Mouse (Mus musculus): ENCODE measurements around the gene Jade1. TPM values are rescaled to one million over a fixed set of nuclear protein-coding genes. Genes with fewer than 3 reads are reported as not detected.

The Jade1 gene
- polyA plus RNA-seq, 1 experiment from 2014 or later: 12.4 TPM

DNA sequence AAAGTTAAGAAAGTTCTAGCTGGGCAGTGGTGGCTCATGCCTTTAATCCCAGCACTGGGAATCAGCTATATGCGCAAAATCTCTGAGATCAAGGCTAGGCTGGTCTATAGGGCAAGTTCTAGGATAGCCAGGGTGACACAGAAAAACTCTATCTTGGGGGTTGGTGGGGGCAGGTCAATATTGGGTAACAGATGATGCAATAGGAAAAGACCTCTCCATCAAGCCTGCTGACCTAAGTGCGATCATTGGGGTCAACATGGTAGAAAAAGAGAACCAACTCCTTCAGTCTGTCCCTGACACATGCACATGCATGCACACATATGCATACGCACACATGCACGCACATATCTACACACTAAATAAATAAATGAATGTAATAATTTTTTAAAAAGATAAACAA is 32.1 kb upstream of the Jade1 start:
- H3K9ac ChIP-seq: no peak overlapping the region
- no peaks in the 10 kb centered on the region for H3K27me3 ChIP-seq (replicated peaks)
- no peaks in the 10 kb centered on the region for H3K9me3 ChIP-seq
- no peak for ATAC-seq (ENCODE audit: extremely low read depth, insufficient number of reproducible peaks, low FRiP score, low TSS enrichment)
- no peak overlapping the region for H3K4me3 ChIP-seq
- no peak overlapping the region for H3K27ac ChIP-seq (replicated peaks)
- no peaks in the 10 kb centered on the region for H3K36me3 ChIP-seq
- 91% methylated on average over 4 of the region's 4 CpGs for WGBS
- no peak overlapping the region for H3K4me2 ChIP-seq
- peaks cover 15% of the 10 kb centered on the region for H3K4me1 ChIP-seq

DNA sequence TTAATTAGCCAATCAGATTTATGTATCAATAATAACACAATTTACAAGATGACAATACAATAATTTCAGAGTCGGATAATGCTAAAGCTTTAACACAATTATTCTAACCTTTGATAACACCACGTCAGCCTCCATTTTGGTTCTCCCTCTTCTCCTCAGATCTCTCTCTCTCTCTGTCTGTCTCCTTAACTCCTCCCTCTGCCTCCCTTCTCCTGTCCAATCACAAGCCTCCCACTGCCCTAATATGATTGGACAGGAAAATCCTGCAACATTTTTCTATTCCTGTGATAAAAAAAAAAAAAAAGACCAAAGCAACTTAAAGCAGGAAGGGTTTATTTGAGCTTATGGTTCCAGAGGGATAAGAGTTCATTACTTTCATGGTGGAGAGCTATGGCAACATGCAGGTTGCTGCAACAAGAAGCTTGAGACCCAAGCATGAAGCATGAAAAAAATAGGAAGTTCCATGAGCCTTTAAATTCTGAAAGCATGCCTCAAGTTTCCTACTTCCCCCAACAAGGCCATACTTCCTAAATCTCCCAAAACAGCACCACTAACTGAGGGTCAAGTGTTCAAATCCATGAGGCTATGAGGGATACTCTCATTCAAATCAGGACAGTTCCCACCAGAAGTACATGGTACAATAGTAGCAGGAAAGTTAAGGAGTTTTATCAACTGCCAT is 27.1 kb upstream of the Jade1 start:
- Histone ChIP-seq H3K4me2 (no peak overlapping the region), H3K9ac (no peak overlapping the region), H3K9me3 (no peaks in the 10 kb centered on the region), H3K4me3 (no peak overlapping the region), H3K4me1 (peaks cover 6% of the 10 kb centered on the region), H3K36me3 (no peaks in the 10 kb centered on the region), H3K27ac (replicated peaks) (no peak overlapping the region), H3K27me3 (replicated peaks) (no peaks in the 10 kb centered on the region)
- ATAC-seq (ENCODE audit: extremely low read depth, insufficient number of reproducible peaks, low FRiP score, low TSS enrichment): no peak
- WGBS: 88% methylated on average over 2 of the region's 2 CpGs

DNA sequence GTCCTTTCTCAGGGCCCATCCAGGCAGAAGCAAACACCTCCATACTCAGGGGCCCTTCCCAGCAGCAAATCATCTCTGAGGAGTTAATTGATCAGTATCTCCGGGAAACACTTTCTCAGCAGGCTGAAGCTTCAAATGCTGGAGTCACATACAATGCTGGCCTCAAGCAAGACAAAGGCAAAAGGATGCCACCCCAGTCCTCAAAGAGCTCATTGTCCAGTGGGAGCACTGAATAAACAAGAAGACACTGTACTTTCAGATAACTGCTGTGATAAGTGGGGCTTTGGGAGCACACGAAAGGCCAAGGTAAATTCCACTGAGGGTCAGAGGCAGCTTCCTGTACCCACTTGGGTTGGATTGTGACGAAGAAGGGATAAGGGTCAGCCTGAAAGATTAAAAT is 25.4 kb upstream of the Jade1 start:
- 60% methylated on average over 3 of the region's 3 CpGs for WGBS
- H3K9ac ChIP-seq: no peak overlapping the region
- no peak for ATAC-seq (ENCODE audit: extremely low read depth, insufficient number of reproducible peaks, low FRiP score, low TSS enrichment)
- H3K4me3 ChIP-seq: no peak overlapping the region
- no peaks in the 10 kb centered on the region for H3K36me3 ChIP-seq
- H3K27me3 ChIP-seq (replicated peaks): no peaks in the 10 kb centered on the region
- H3K27ac ChIP-seq (replicated peaks): no peak overlapping the region
- H3K4me1 ChIP-seq: peaks cover 11% of the 10 kb centered on the region
- H3K9me3 ChIP-seq: no peaks in the 10 kb centered on the region
- no peak overlapping the region for H3K4me2 ChIP-seq

DNA sequence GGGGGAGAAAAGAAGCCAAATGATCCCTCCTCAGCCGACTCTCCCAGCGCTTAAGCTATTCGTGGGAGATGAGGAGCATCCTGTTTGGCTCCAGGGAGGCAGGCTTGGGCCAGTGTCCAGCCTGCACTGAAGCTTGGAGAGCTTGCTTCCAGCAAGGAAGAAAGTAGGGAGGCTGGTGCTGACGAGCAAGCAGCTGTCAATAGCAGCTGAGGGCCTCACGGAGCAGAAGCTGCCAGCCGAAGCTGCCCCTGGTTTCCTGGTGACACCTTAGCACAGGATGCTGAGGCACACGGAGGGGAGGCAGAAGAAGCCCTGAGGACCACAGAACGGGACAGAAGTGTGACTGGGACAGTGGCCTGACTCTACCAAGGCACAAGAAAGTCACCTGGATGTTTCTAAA is 24.0 kb upstream of the Jade1 start:
- Histone ChIP-seq H3K4me2 (no peak overlapping the region), H3K27ac (replicated peaks) (no peak overlapping the region), H3K27me3 (replicated peaks) (no peaks in the 10 kb centered on the region), H3K4me1 (peaks cover 11% of the 10 kb centered on the region), H3K9ac (no peak overlapping the region), H3K36me3 (no peaks in the 10 kb centered on the region), H3K4me3 (no peak overlapping the region), H3K9me3 (no peaks in the 10 kb centered on the region)
- WGBS: 16% methylated on average over 8 of the region's 8 CpGs
- no peak for ATAC-seq (ENCODE audit: extremely low read depth, insufficient number of reproducible peaks, low FRiP score, low TSS enrichment)

DNA sequence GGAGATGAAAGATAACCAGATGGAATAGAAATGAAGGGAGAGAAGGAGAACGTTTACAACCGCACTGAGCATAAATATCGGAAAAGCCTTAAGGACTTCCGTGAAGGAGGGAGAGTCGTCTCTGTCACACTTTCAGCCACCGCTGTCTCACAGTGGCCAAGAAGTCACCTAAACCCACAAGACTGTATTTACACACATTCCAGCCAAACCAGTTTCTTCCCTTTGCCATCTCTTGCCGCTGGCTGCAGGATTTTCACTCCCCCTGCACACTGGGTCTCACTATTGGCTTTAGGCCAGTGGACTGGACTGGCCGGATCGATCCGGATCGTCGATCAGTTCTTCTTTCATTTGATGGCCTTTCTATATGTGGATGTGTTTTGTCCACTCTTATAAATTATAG is 23.4 kb upstream of the Jade1 start:
- Histone ChIP-seq H3K9ac (no peak overlapping the region), H3K4me1 (peaks cover 13% of the 10 kb centered on the region), H3K4me3 (no peak overlapping the region), H3K4me2 (no peak overlapping the region), H3K27me3 (replicated peaks) (no peaks in the 10 kb centered on the region), H3K27ac (replicated peaks) (no peak overlapping the region), H3K9me3 (no peaks in the 10 kb centered on the region), H3K36me3 (no peaks in the 10 kb centered on the region)
- WGBS: 89% methylated on average over 12 of the region's 12 CpGs
- ATAC-seq (ENCODE audit: extremely low read depth, insufficient number of reproducible peaks, low FRiP score, low TSS enrichment): no peak

DNA sequence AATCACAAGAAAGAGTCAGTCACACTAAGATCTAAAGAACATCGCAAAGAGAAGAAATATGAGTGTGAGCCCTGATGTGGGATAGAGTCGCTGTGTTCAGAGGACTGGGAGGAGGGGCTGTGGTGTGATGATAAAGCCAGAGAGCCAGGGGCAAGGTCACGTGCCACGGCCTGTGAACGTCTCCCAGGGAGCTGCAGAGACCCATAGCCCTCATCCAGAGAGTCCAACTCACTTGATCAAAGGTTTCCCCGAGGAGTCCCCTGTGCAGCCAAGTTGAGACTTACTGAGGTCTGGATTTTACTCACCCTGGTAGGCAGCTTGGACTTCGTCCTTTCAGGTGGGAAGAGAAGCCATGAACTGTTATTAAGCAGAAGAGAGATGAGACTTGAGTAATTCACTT is 21.9 kb upstream of the Jade1 start:
- 33% methylated on average over 7 of the region's 7 CpGs for WGBS
- no peak overlapping the region for H3K27ac ChIP-seq (replicated peaks)
- no peaks in the 10 kb centered on the region for H3K27me3 ChIP-seq (replicated peaks)
- no peak overlapping the region for H3K4me2 ChIP-seq
- no peaks in the 10 kb centered on the region for H3K9me3 ChIP-seq
- no peak for ATAC-seq (ENCODE audit: extremely low read depth, insufficient number of reproducible peaks, low FRiP score, low TSS enrichment)
- H3K9ac ChIP-seq: no peak overlapping the region
- H3K4me1 ChIP-seq: peaks cover 18% of the 10 kb centered on the region
- no peak overlapping the region for H3K4me3 ChIP-seq
- no peaks in the 10 kb centered on the region for H3K36me3 ChIP-seq

DNA sequence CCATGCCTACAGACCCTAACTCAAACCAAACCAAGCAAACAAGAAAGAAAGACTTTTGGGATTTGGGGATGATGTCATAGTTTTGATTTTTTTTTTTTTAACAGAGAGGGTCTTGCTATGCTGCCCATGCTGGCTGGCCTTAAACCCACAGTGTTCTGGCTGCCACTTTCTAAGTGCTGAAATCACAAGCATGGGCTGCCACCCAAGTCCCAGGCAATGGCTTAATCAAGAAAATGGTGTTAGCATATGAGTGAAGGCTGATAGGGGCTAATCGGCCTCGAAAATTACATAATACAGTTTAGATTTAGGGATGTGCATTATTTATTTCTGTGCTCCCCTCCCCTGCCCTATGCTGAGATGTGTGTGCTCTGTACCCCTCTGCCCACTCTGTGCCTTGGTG is 17.6 kb upstream of the Jade1 start:
- H3K4me2 ChIP-seq: no peak overlapping the region
- H3K9me3 ChIP-seq: no peaks in the 10 kb centered on the region
- no peak overlapping the region for H3K27ac ChIP-seq (replicated peaks)
- no peak overlapping the region for H3K9ac ChIP-seq
- peaks cover 12% of the 10 kb centered on the region for H3K4me1 ChIP-seq
- no peaks in the 10 kb centered on the region for H3K27me3 ChIP-seq (replicated peaks)
- 67% methylated on average over 2 of the region's 2 CpGs for WGBS
- no peaks in the 10 kb centered on the region for H3K36me3 ChIP-seq
- no peak for ATAC-seq (ENCODE audit: extremely low read depth, insufficient number of reproducible peaks, low FRiP score, low TSS enrichment)
- no peak overlapping the region for H3K4me3 ChIP-seq

DNA sequence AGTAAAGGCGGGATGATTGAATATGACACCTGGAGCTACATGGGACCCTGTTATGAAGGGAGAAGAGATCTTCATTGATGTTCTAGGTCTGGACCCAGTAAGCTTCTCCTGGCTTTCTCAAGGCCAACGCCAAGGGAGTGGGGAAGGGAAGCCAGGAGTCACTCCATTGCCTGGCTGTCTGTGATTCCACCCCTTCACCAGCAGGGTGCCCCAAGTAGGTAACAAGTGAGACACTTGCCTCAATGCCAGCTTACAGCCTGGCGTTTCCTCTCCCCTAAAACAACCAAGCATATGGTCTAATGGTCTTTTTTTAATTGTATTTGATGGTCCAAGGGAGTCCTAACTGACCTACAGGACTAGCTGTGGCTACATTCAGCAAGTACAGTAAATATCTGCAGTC is 14.2 kb upstream of the Jade1 start:
- Histone ChIP-seq H3K4me1 (peaks cover 25% of the 10 kb centered on the region), H3K4me3 (no peak overlapping the region), H3K36me3 (no peaks in the 10 kb centered on the region), H3K9me3 (no peaks in the 10 kb centered on the region), H3K27me3 (replicated peaks) (no peaks in the 10 kb centered on the region), H3K27ac (replicated peaks) (no peak overlapping the region), H3K9ac (no peak overlapping the region), H3K4me2 (no peak overlapping the region)
- ATAC-seq (ENCODE audit: extremely low read depth, insufficient number of reproducible peaks, low FRiP score, low TSS enrichment): no peak
- 70% methylated on average over 3 of the region's 3 CpGs for WGBS

DNA sequence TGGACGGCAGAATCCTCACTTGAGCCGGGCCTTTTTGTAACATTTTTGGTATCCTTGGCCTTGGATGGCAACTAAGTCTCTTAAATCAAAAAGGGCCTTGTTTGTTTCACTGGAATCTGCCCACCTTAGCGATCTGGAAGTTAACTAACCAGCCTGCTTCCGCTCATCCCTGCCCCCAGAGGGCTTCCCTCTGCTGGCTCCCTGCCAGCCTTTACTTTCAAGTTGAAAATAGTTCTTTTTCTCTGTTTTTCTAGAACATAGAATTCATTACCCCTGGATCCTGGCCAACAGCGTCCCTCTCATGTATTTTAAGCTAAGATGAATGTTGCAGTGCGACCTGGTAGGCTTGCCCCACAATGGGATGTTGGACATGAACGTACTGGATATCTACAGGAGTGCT is 11.1 kb upstream of the Jade1 start:
- Histone ChIP-seq H3K4me2 (no peak overlapping the region), H3K9me3 (no peaks in the 10 kb centered on the region), H3K9ac (no peak overlapping the region), H3K27me3 (replicated peaks) (no peaks in the 10 kb centered on the region), H3K4me3 (no peak overlapping the region), H3K36me3 (no peaks in the 10 kb centered on the region), H3K4me1 (peaks cover 19% of the 10 kb centered on the region), H3K27ac (replicated peaks) (no peak overlapping the region)
- no peak for ATAC-seq (ENCODE audit: extremely low read depth, insufficient number of reproducible peaks, low FRiP score, low TSS enrichment)
- WGBS: 57% methylated on average over 7 of the region's 7 CpGs

DNA sequence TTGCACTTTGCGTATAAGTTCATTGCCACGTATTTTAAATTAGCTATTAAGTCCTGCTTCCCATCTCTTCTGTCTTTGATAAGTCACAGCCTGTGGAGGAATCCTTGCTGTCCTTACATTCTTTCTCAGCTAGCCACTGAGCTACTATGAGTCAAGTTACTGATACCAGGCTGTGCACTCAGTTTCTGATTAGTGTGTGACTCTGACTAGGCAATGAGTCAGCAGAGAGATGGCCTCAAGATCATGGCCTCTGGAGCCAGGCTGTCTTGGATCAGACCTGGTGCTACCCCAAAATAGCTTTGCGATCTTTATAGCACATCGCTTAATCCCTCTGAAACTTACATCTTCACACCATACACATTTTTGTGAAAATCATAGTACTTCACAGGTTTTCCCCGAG is 8.2 kb upstream of the Jade1 start:
- no peak overlapping the region for H3K9ac ChIP-seq
- peaks cover 28% of the 10 kb centered on the region for H3K4me1 ChIP-seq
- no peak for ATAC-seq (ENCODE audit: extremely low read depth, insufficient number of reproducible peaks, low FRiP score, low TSS enrichment)
- no peaks in the 10 kb centered on the region for H3K27me3 ChIP-seq (replicated peaks)
- 90% methylated on average over 5 of the region's 5 CpGs for WGBS
- no peak overlapping the region for H3K4me3 ChIP-seq
- H3K4me2 ChIP-seq: no peak overlapping the region
- H3K9me3 ChIP-seq: no peaks in the 10 kb centered on the region
- no peaks in the 10 kb centered on the region for H3K36me3 ChIP-seq
- H3K27ac ChIP-seq (replicated peaks): no peak overlapping the region

DNA sequence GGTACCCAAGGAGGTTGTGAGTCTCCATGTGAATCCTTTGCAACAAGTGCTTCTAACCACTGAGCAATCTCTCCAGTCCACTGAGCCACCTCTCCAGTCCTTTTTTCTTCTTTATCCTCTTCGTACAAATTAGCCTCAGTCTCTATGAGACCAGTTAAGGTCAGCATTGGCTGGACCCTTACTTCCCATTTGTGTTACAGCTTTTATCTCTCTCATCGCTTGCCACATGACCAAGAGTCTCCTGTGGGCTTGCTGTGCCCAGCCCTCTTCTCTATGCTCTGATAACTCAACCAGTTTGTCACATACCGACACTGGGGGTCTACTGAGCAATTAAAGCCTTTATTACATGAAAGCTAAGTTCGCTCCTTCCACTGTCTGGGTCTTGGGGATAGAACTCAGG is 7.3 kb upstream of the Jade1 start:
- Histone ChIP-seq H3K4me2 (no peak overlapping the region), H3K36me3 (no peaks in the 10 kb centered on the region), H3K4me3 (no peak overlapping the region), H3K9ac (no peak overlapping the region), H3K4me1 (peaks cover 36% of the 10 kb centered on the region), H3K9me3 (no peaks in the 10 kb centered on the region), H3K27ac (replicated peaks) (no peak overlapping the region), H3K27me3 (replicated peaks) (no peaks in the 10 kb centered on the region)
- ATAC-seq (ENCODE audit: extremely low read depth, insufficient number of reproducible peaks, low FRiP score, low TSS enrichment): no peak
- WGBS: 75% methylated on average over 4 of the region's 4 CpGs

DNA sequence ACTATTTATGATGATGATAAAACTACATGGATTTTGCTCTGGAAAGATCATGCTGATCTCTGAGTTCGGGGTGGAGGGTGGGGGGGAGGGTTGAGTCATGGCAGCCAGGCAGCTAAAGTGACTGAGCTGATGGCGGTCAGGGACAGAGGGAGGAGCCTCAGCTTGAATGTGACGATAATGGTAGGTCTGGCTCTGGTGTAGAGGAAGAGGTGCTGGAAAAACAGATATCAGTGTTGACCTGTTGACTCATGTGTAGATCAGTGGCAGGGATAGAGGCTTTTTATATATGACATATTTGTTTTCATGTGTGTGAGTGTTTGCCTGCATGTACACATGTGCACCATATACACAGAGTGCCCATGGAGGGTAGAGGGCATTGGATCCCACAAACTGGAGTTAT is 3.9 kb upstream of the Jade1 start:
- Histone ChIP-seq H3K4me3 (no peak overlapping the region), H3K9ac (no peak overlapping the region), H3K4me1 (peaks cover 25% of the 10 kb centered on the region), H3K9me3 (no peaks in the 10 kb centered on the region), H3K36me3 (no peaks in the 10 kb centered on the region), H3K4me2 (no peak overlapping the region), H3K27me3 (replicated peaks) (no peaks in the 10 kb centered on the region), H3K27ac (replicated peaks) (no peak overlapping the region)
- 45% methylated on average over 3 of the region's 3 CpGs for WGBS
- no peak for ATAC-seq (ENCODE audit: extremely low read depth, insufficient number of reproducible peaks, low FRiP score, low TSS enrichment)
